Mouse (Mus musculus): Measurements from ENCODE around the gene Mrps35. TPM values are rescaled to one million over a fixed set of nuclear protein-coding genes. Genes with fewer than 3 reads are reported as not detected.

Gene Mrps35
- polyA plus RNA-seq, 1 experiment, result 0.45 TPM

- H3K9me3 ChIP-seq (ENCODE audit: control insufficient read depth, low read length), result no peaks in the 10 kb centered on the region
- peaks cover 44% of the 10 kb centered on the region for H3K36me3 ChIP-seq (ENCODE audit: control insufficient read depth)
- no peak for TF ChIP-seq GATA1 (IDR thresholded peaks at IDR 0.05; ENCODE audit: low read length)
- TF ChIP-seq TAL1 (IDR thresholded peaks at IDR 0.05; ENCODE audit: low read length), result no peak
- no peaks in the 10 kb centered on the region for H3K27me3 ChIP-seq (ENCODE audit: control insufficient read depth)
- no peak overlapping the region for H3K4me3 ChIP-seq (replicated peaks)
- no peaks in the 10 kb centered on the region for H3K4me1 ChIP-seq (ENCODE audit: control insufficient read depth)
Measured at GRCm38 (mm10) chr6:147064944-147065261, 22.3 kb downstream of the Mrps35 start.

- TF ChIP-seq TAL1 (IDR thresholded peaks at IDR 0.05; ENCODE audit: low read length) (no peak), GATA1 (IDR thresholded peaks at IDR 0.05; ENCODE audit: low read length) (no peak)
- Histone ChIP-seq H3K4me1 (ENCODE audit: control insufficient read depth) (no peaks in the 10 kb centered on the region), H3K27me3 (ENCODE audit: control insufficient read depth) (no peaks in the 10 kb centered on the region), H3K36me3 (ENCODE audit: control insufficient read depth) (peaks cover 19% of the 10 kb centered on the region), H3K4me3 (replicated peaks) (no peak overlapping the region), H3K9me3 (ENCODE audit: control insufficient read depth, low read length) (no peaks in the 10 kb centered on the region)
Measured at GRCm38 (mm10) chr6:147075808-147076387, 33.3 kb downstream of the Mrps35 start.

- TF ChIP-seq TAL1 (IDR thresholded peaks at IDR 0.05; ENCODE audit: low read length) (no peak), GATA1 (IDR thresholded peaks at IDR 0.05; ENCODE audit: low read length) (no peak)
- Histone ChIP-seq H3K4me3 (replicated peaks) (no peak overlapping the region), H3K4me1 (ENCODE audit: control insufficient read depth) (no peaks in the 10 kb centered on the region), H3K27me3 (ENCODE audit: control insufficient read depth) (no peaks in the 10 kb centered on the region), H3K9me3 (ENCODE audit: control insufficient read depth, low read length) (no peaks in the 10 kb centered on the region), H3K36me3 (ENCODE audit: control insufficient read depth) (peaks cover 10% of the 10 kb centered on the region)
Measured at GRCm38 (mm10) chr6:147076878-147077277, 34.3 kb downstream of the Mrps35 start.

- Histone ChIP-seq H3K9me3 (ENCODE audit: control insufficient read depth, low read length) (no peaks in the 10 kb centered on the region), H3K4me1 (ENCODE audit: control insufficient read depth) (no peaks in the 10 kb centered on the region), H3K27me3 (ENCODE audit: control insufficient read depth) (no peaks in the 10 kb centered on the region), H3K4me3 (replicated peaks) (no peak overlapping the region), H3K36me3 (ENCODE audit: control insufficient read depth) (peaks cover 2% of the 10 kb centered on the region)
- TF ChIP-seq TAL1 (IDR thresholded peaks at IDR 0.05; ENCODE audit: low read length), result no peak
- no peak for TF ChIP-seq GATA1 (IDR thresholded peaks at IDR 0.05; ENCODE audit: low read length)
Measured at GRCm38 (mm10) chr6:147079919-147080318, 37.4 kb downstream of the Mrps35 start.

GRCm38 (mm10) chr6:147085398-147086040 lies 43.0 kb downstream of the Mrps35 start:
- Histone ChIP-seq H3K4me3 (replicated peaks) (no peak overlapping the region), H3K36me3 (ENCODE audit: control insufficient read depth) (no peaks in the 10 kb centered on the region), H3K9me3 (ENCODE audit: control insufficient read depth, low read length) (no peaks in the 10 kb centered on the region), H3K27me3 (ENCODE audit: control insufficient read depth) (peaks cover 7% of the 10 kb centered on the region), H3K4me1 (ENCODE audit: control insufficient read depth) (peaks cover 1% of the 10 kb centered on the region; the same call in 1 of the 2 replicates)
- no peak for TF ChIP-seq TAL1 (IDR thresholded peaks at IDR 0.05; ENCODE audit: low read length)
- no peak for TF ChIP-seq GATA1 (IDR thresholded peaks at IDR 0.05; ENCODE audit: low read length)

GRCm38 (mm10) chr6:147086594-147087225 lies 44.1 kb downstream of the Mrps35 start, which contains the start of gene Mansc4:
Gene Mansc4 (minus strand): TSS chr6:147087032.
- no peak for TF ChIP-seq GATA1 (IDR thresholded peaks at IDR 0.05; ENCODE audit: low read length)
- no peak for TF ChIP-seq TAL1 (IDR thresholded peaks at IDR 0.05; ENCODE audit: low read length)
- no peaks in the 10 kb centered on the region for H3K36me3 ChIP-seq (ENCODE audit: control insufficient read depth)
- peaks cover 11% of the 10 kb centered on the region for H3K4me1 ChIP-seq (ENCODE audit: control insufficient read depth)
- peaks cover 15% of the 10 kb centered on the region for H3K27me3 ChIP-seq (ENCODE audit: control insufficient read depth)
- no peaks in the 10 kb centered on the region for H3K9me3 ChIP-seq (ENCODE audit: control insufficient read depth, low read length)
- no peak within 1 kb of the TSS for H3K4me3 ChIP-seq (replicated peaks)

GRCm38 (mm10) chr6:147087736-147088135 lies 45.2 kb downstream of the Mrps35 start:
- H3K9me3 ChIP-seq (ENCODE audit: control insufficient read depth, low read length), result no peaks in the 10 kb centered on the region
- H3K4me1 ChIP-seq (ENCODE audit: control insufficient read depth), result peaks cover 21% of the 10 kb centered on the region
- H3K36me3 ChIP-seq (ENCODE audit: control insufficient read depth), result no peaks in the 10 kb centered on the region
- TF ChIP-seq GATA1 (IDR thresholded peaks at IDR 0.05; ENCODE audit: low read length) (no peak), TAL1 (IDR thresholded peaks at IDR 0.05; ENCODE audit: low read length) (no peak)
- peaks cover 15% of the 10 kb centered on the region for H3K27me3 ChIP-seq (ENCODE audit: control insufficient read depth)
- no peak overlapping the region for H3K4me3 ChIP-seq (replicated peaks)

- Histone ChIP-seq H3K36me3 (ENCODE audit: control insufficient read depth) (no peaks in the 10 kb centered on the region), H3K4me3 (replicated peaks) (no peak overlapping the region), H3K4me1 (ENCODE audit: control insufficient read depth) (peaks cover 26% of the 10 kb centered on the region), H3K9me3 (ENCODE audit: control insufficient read depth, low read length) (no peaks in the 10 kb centered on the region), H3K27me3 (ENCODE audit: control insufficient read depth) (peaks cover 15% of the 10 kb centered on the region)
- TF ChIP-seq GATA1 (IDR thresholded peaks at IDR 0.05; ENCODE audit: low read length), result no peak
Measured at GRCm38 (mm10) chr6:147088517-147088916, 46.0 kb downstream of the Mrps35 start.

- Histone ChIP-seq H3K9me3 (ENCODE audit: control insufficient read depth, low read length) (no peaks in the 10 kb centered on the region), H3K4me3 (replicated peaks) (no peak overlapping the region), H3K4me1 (ENCODE audit: control insufficient read depth) (peaks cover 26% of the 10 kb centered on the region), H3K27me3 (ENCODE audit: control insufficient read depth) (peaks cover 15% of the 10 kb centered on the region), H3K36me3 (ENCODE audit: control insufficient read depth) (peaks cover 3% of the 10 kb centered on the region)
- TF ChIP-seq GATA1 (IDR thresholded peaks at IDR 0.05; ENCODE audit: low read length) (no peak), TAL1 (IDR thresholded peaks at IDR 0.05; ENCODE audit: low read length) (no peak)
Measured at GRCm38 (mm10) chr6:147090191-147090590, 47.6 kb downstream of the Mrps35 start.
